Mouse (Mus musculus): ENCODE results near the gene Slc7a9. TPM values are rescaled to one million over a fixed set of nuclear protein-coding genes. Genes with fewer than 3 reads are reported as not detected.

The Slc7a9 gene
- polyA plus RNA-seq, 1 experiment from 2014 or later = 126 TPM

GRCm38 (mm10) chr7:35491005-35491404, 42.4 kb downstream of the Slc7a9 start:
- no peaks in the 10 kb centered on the region for H3K27me3 ChIP-seq (replicated peaks; ENCODE audit: control insufficient read depth, insufficient read depth, low read length)
- ATAC-seq = no peak
- no peak overlapping the region for H3K9ac ChIP-seq (ENCODE audit: low read depth, low read length)
- WGBS = 86% methylated on average over 1 of the region's 1 CpGs
- no peak overlapping the region for H3K4me2 ChIP-seq (ENCODE audit: low read depth, low read length)
- H3K36me3 ChIP-seq (ENCODE audit: control insufficient read depth, insufficient read depth, low read length) = no peaks in the 10 kb centered on the region
- no peaks in the 10 kb centered on the region for H3K4me1 ChIP-seq (ENCODE audit: control insufficient read depth, insufficient read depth, low read length)
- H3K27ac ChIP-seq (ENCODE audit: low read length) = no peak overlapping the region
- no peaks in the 10 kb centered on the region for H3K9me3 ChIP-seq (ENCODE audit: control insufficient read depth, low read length)
- H3K4me3 ChIP-seq (ENCODE audit: low read length) = no peak overlapping the region

GRCm38 (mm10) chr7:35497516-35497915, 48.9 kb downstream of the Slc7a9 start:
- Histone ChIP-seq H3K9ac (ENCODE audit: low read depth, low read length) (no peak overlapping the region), H3K4me1 (ENCODE audit: control insufficient read depth, insufficient read depth, low read length) (no peaks in the 10 kb centered on the region), H3K4me3 (ENCODE audit: low read length) (no peak overlapping the region), H3K27me3 (replicated peaks; ENCODE audit: control insufficient read depth, insufficient read depth, low read length) (no peaks in the 10 kb centered on the region), H3K36me3 (ENCODE audit: control insufficient read depth, insufficient read depth, low read length) (no peaks in the 10 kb centered on the region), H3K9me3 (ENCODE audit: control insufficient read depth, low read length) (no peaks in the 10 kb centered on the region), H3K4me2 (ENCODE audit: low read depth, low read length) (no peak overlapping the region), H3K27ac (ENCODE audit: low read length) (no peak overlapping the region)
- WGBS = 97% methylated on average over 2 of the region's 2 CpGs
- ATAC-seq = no peak

GRCm38 (mm10) chr7:35501995-35502394, 53.4 kb downstream of the Slc7a9 start:
- no peak overlapping the region for H3K4me2 ChIP-seq (ENCODE audit: low read depth, low read length)
- H3K27ac ChIP-seq (ENCODE audit: low read length) = no peak overlapping the region
- ATAC-seq = no peak
- H3K9ac ChIP-seq (ENCODE audit: low read depth, low read length) = no peak overlapping the region
- no peak overlapping the region for H3K4me3 ChIP-seq (ENCODE audit: low read length)
- no peaks in the 10 kb centered on the region for H3K36me3 ChIP-seq (ENCODE audit: control insufficient read depth, insufficient read depth, low read length)
- H3K9me3 ChIP-seq (ENCODE audit: control insufficient read depth, low read length) = no peaks in the 10 kb centered on the region
- 32% methylated on average over 4 of the region's 4 CpGs for WGBS
- H3K4me1 ChIP-seq (ENCODE audit: control insufficient read depth, insufficient read depth, low read length) = no peaks in the 10 kb centered on the region
- no peaks in the 10 kb centered on the region for H3K27me3 ChIP-seq (replicated peaks; ENCODE audit: control insufficient read depth, insufficient read depth, low read length)

Other genes with a start within 250 kb of the Slc7a9 start
- 2.8 and 3.3 TPM in 2 replicates for gene Lrp3, start 233.3 kb upstream of the Slc7a9 start, polyA plus RNA-seq (2015; fragmentation: Nextera tagmentation; extraction: Ambion mirVana)
- gene Gpatch1, start 130.4 kb upstream of the Slc7a9 start, polyA plus RNA-seq (2015; fragmentation: Nextera tagmentation; extraction: Ambion mirVana) = 14.8 and 15.3 TPM in 2 replicates
- 95.3 and 105 TPM in 2 replicates for gene Rhpn2, start 114.6 kb upstream of the Slc7a9 start, polyA plus RNA-seq (2015; fragmentation: Nextera tagmentation; extraction: Ambion mirVana)
- gene Faap24, start 52.0 kb upstream of the Slc7a9 start, polyA plus RNA-seq (2015; fragmentation: Nextera tagmentation; extraction: Ambion mirVana) = 21.1 and 22.5 TPM in 2 replicates
- 41.4 and 45.0 TPM in 2 replicates for gene Cep89, start 51.8 kb upstream of the Slc7a9 start, polyA plus RNA-seq (2015; fragmentation: Nextera tagmentation; extraction: Ambion mirVana)
- gene Tdrd12, start 88.9 kb downstream of the Slc7a9 start, polyA plus RNA-seq (2015; fragmentation: Nextera tagmentation; extraction: Ambion mirVana) = 0.98 and 1.6 TPM in 2 replicates
- 120 and 128 TPM in 2 replicates for gene Nudt19, start 107.5 kb downstream of the Slc7a9 start, polyA plus RNA-seq (2015; fragmentation: Nextera tagmentation; extraction: Ambion mirVana)
- gene Rgs9bp, start 136.8 kb downstream of the Slc7a9 start, polyA plus RNA-seq (2015; fragmentation: Nextera tagmentation; extraction: Ambion mirVana) = 0.04 and 0.09 TPM in 2 replicates
- gene Ankrd27, start 137.4 kb downstream of the Slc7a9 start, polyA plus RNA-seq (2015; fragmentation: Nextera tagmentation; extraction: Ambion mirVana) = 32.4 and 34.9 TPM in 2 replicates
- 170 and 184 TPM in 2 replicates for gene Pdcd5, start 198.7 kb downstream of the Slc7a9 start, polyA plus RNA-seq (2015; fragmentation: Nextera tagmentation; extraction: Ambion mirVana)